Mouse (Mus musculus) layer of hippocampus, adult 11-12 months (tissue): ENCODE measurements at regions not wholly inside any gene's neighbourhood (a gene's known extent, or its start where the extent isn't known, plus 50 kb on each side); places are given as distances from the start of the nearest gene placed in this dataset.
A peak's percentile ranks its signal among the peaks of the same experiment; 100 is the strongest.

Experiments used
- DNase-seq: peaks from one replicate; pipeline ENCODE4 v3.0.0; 2022; ENCODE audit warnings: low spot score

- no peak for DNase-seq
These were observed 113.7 kb upstream of the Lrig1 start for GRCm38 (mm10) chr6:94813481-94814148.

- DNase-seq = no peak
These were observed 111.9 kb upstream of the Lrig1 start for GRCm38 (mm10) chr6:94811846-94812245.

- no peak for DNase-seq
These were observed 107.3 kb upstream of the Lrig1 start for GRCm38 (mm10) chr6:94807216-94807615.

GRCm38 (mm10) chr6:94806481-94807160 lies 106.7 kb upstream of the Lrig1 start:
- DNase-seq = peak; percentile 13

GRCm38 (mm10) chr6:94805685-94806084 lies 105.7 kb upstream of the Lrig1 start:
- no peak for DNase-seq

GRCm38 (mm10) chr6:94804284-94804815 lies 104.4 kb upstream of the Lrig1 start:
- no peak for DNase-seq

GRCm38 (mm10) chr6:94801039-94801438 lies 101.1 kb upstream of the Lrig1 start:
- DNase-seq = no peak

- no peak for DNase-seq
These were observed 98.7 kb upstream of the Lrig1 start for GRCm38 (mm10) chr6:94798545-94799211.

- DNase-seq = no peak
These were observed 95.5 kb upstream of the Lrig1 start for GRCm38 (mm10) chr6:94795442-94795841.

GRCm38 (mm10) chr6:94793555-94793954 lies 93.6 kb upstream of the Lrig1 start:
- DNase-seq = no peak

- DNase-seq = no peak
These were observed 92.4 kb upstream of the Lrig1 start for GRCm38 (mm10) chr6:94792312-94792711.

- peak; percentile 7 for DNase-seq
These were observed 89.4 kb upstream of the Lrig1 start for GRCm38 (mm10) chr6:94789308-94789763.

GRCm38 (mm10) chr6:94783471-94783870 lies 83.5 kb upstream of the Lrig1 start:
- no peak for DNase-seq

GRCm38 (mm10) chr6:94780621-94781020 lies 80.7 kb upstream of the Lrig1 start:
- DNase-seq = no peak

- no peak for DNase-seq
These were observed 79.9 kb upstream of the Lrig1 start for GRCm38 (mm10) chr6:94779854-94780253.

- DNase-seq = no peak
These were observed 79.3 kb upstream of the Lrig1 start for GRCm38 (mm10) chr6:94779213-94779612.

GRCm38 (mm10) chr6:94778797-94779196 lies 78.8 kb upstream of the Lrig1 start:
- DNase-seq = no peak

GRCm38 (mm10) chr6:94776585-94776984 lies 76.6 kb upstream of the Lrig1 start:
- no peak for DNase-seq

GRCm38 (mm10) chr6:94774871-94775270 lies 74.9 kb upstream of the Lrig1 start:
- no peak for DNase-seq

- DNase-seq = no peak
These were observed 73.9 kb upstream of the Lrig1 start for GRCm38 (mm10) chr6:94773604-94774486.

GRCm38 (mm10) chr6:94772868-94773603 lies 73.1 kb upstream of the Lrig1 start:
- no peak for DNase-seq
